Mouse (Mus musculus) intestine, embryonic 15.5 days (tissue): Measurements from ENCODE around the gene 1700056E22Rik. TPM values are rescaled to one million over a fixed set of nuclear protein-coding genes. Genes with fewer than 3 reads are reported as not detected.

Source experiments
- ATAC-seq: fragments of 200-750 bp; cut with Nextera tagmentation; 2 replicates; pipeline ENCODE4 v1.8.0; 2017; ENCODE audit warnings: moderate TSS enrichment, moderate library complexity
- H3K27ac ChIP-seq: fragments of 300-500 bp; sonication (generic); 2 replicates; pipeline ENCODE4 v1.5.1; 2015; ENCODE audit warnings: mild to moderate bottlenecking, inconsistent platforms
- H3K27me3 ChIP-seq: fragments of 300-500 bp; sonication (generic); replicated peaks from 2 replicates; pipeline ENCODE4 v1.6.1; 2015; ENCODE audit warnings: inconsistent platforms
- H3K36me3 ChIP-seq: fragments of 300-500 bp; sonication (generic); 2 replicates; pipeline ENCODE4 v1.6.1; 2015; ENCODE audit warnings: inconsistent platforms
- H3K4me1 ChIP-seq: fragments of 300-500 bp; sonication (generic); replicated peaks from 2 replicates; pipeline ENCODE4 v1.6.1; 2015; ENCODE audit warnings: inconsistent platforms
- H3K4me2 ChIP-seq: fragments of 300-500 bp; sonication (generic); replicated peaks from 2 replicates; pipeline ENCODE4 v1.6.1; 2015; ENCODE audit warnings: mild to moderate bottlenecking, inconsistent platforms
- H3K4me3 ChIP-seq: fragments of 300-500 bp; sonication (generic); replicated peaks from 2 replicates; pipeline ENCODE4 v1.5.1; 2015; ENCODE audit warnings: inconsistent platforms
- H3K9ac ChIP-seq: fragments of 300-500 bp; sonication (generic); 2 replicates; pipeline ENCODE4 v1.6.1; 2015; ENCODE audit warnings: inconsistent platforms
- H3K9me3 ChIP-seq: fragments of 300-500 bp; sonication (generic); 2 replicates; pipeline ENCODE4 v1.6.1; 2016; ENCODE audit warnings: inconsistent platforms
- WGBS: fragments of 180-500 bp; shearing (Covaris S2); methylation state at CpG from one replicate; pipeline ENCODE4 v1.1.7; 2015; 5-methylcytosine and 5-hydroxymethylcytosine counted together
- polyA plus RNA-seq: library from polyadenylated mRNA; unstranded; fragments of >200 nt; fragmentation: Nextera tagmentation; extraction: Ambion mirVana; gene quantifications from 2 replicates; pipeline ENCODE4 v1.2.1, GENCODE M21; 2015

1700056E22Rik gene
- polyA plus RNA-seq, 1 experiment from 2014 or later, result 1.7 TPM

DNA sequence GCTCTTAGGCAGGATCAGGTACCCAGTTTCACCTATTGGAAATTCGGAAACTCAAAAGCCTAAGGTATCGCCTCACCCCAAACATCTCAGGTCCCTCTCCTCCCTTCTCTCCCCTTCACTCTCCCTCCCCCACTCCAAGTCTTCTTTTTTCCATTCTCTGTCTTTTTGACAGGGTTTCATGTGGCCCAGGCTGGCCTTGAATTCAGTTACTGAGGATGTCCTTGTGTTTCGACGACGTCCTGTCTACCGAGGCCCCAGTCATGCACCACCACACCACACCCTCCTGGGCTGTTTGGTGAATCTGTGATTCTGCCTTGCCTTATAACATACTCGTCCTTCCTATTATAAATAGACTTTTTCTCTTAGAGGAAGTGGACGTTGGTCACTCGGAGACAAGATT is 13.7 kb upstream of the 1700056E22Rik start:
- Histone ChIP-seq H3K4me3 (no peak overlapping the region), H3K4me1 (peaks cover 5% of the 10 kb centered on the region; the same call in 1 of the 2 replicates), H3K9me3 (no peaks in the 10 kb centered on the region), H3K4me2 (no peak overlapping the region), H3K27ac (no peak overlapping the region), H3K27me3 (no peaks in the 10 kb centered on the region), H3K36me3 (no peaks in the 10 kb centered on the region), H3K9ac (no peak overlapping the region)
- whole genome bisulfite sequencing, result 84% methylated on average over 9 of the region's 9 CpGs
- ATAC-seq, result no peak

DNA sequence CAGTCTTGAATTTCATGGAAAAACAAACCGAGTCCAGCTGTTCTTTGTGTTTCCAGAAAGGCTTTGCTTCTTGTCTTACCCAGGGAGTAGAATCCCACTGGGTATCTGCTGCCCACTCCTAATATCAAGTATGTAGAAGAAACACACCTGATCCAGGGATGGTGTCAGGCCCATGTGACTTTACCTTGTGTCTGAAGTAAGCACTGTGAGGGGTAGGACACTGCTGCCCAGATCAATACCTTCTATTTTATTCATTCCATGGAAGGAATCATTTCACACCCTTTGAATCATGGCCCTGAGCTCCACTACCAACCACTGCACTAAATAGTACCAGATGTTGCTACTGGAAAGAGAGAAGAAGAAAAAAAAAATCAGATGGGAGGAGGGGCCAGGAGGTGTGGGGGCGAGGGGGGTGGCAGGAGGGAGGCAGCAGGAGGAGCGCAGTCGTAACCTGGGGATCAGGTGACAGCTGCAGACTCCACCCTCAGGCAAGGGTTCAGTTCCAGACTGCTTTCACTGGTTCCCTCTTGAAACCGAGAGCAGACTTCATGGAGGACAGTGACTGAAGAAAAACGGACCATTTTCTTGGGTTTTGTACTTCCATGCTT is 12.1 kb upstream of the 1700056E22Rik start:
- no peaks in the 10 kb centered on the region for H3K4me1 ChIP-seq
- no peak overlapping the region for H3K4me2 ChIP-seq
- no peak overlapping the region for H3K27ac ChIP-seq
- H3K27me3 ChIP-seq, result no peaks in the 10 kb centered on the region
- no peaks in the 10 kb centered on the region for H3K36me3 ChIP-seq
- ATAC-seq, result no peak
- no peak overlapping the region for H3K4me3 ChIP-seq
- H3K9ac ChIP-seq, result no peak overlapping the region
- 66% methylated on average over 6 of the region's 6 CpGs for WGBS
- no peaks in the 10 kb centered on the region for H3K9me3 ChIP-seq

DNA sequence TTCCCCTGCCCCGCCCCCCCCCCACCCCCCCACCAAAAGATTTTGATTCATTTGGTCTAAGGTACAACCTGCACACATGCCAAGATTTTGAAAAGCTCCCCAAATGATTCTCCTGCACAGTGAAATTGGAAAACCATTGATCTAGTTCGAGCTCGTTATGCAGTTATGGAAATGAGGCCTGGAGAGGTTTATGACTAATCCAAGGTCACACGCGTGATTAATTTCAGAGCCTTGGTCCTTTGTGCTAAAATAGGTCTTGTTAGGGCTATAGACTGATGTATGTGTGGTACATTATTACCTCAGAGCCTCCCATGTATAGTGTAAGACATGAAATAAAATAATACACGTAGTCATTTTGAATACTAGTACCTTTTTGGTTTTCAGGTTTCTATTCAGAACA is 9.3 kb upstream of the 1700056E22Rik start:
- H3K9ac ChIP-seq, result no peak overlapping the region
- H3K36me3 ChIP-seq, result no peaks in the 10 kb centered on the region
- H3K27me3 ChIP-seq, result no peaks in the 10 kb centered on the region
- no peaks in the 10 kb centered on the region for H3K9me3 ChIP-seq
- WGBS, result 82% methylated on average over 6 of the region's 6 CpGs
- ATAC-seq, result no peak
- no peaks in the 10 kb centered on the region for H3K4me1 ChIP-seq
- H3K4me3 ChIP-seq, result no peak overlapping the region
- H3K27ac ChIP-seq, result no peak overlapping the region
- H3K4me2 ChIP-seq, result no peak overlapping the region

DNA sequence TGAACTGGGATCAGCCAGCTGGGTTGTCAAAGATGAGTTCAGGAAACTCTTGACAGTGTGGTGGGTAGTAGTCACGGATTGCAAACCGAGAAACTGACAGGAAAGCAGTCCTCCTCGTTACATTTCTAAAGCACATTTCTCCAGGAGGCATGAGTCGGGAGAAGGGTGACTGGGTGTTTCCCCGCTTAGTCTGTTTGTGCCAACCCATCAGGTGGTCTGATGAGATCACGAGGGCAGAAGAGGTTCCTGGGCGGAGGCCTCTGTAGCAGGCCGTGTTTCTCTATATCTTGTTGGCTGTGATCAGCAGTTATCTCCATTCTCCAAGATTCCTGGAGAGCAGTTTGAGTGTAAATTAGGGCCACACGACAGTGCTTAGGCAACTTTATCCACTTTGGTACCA is 8.6 kb upstream of the 1700056E22Rik start:
- Histone ChIP-seq H3K9ac (no peak overlapping the region), H3K9me3 (no peaks in the 10 kb centered on the region), H3K27me3 (no peaks in the 10 kb centered on the region), H3K4me2 (no peak overlapping the region), H3K4me3 (no peak overlapping the region), H3K36me3 (no peaks in the 10 kb centered on the region), H3K4me1 (no peaks in the 10 kb centered on the region), H3K27ac (no peak overlapping the region)
- ATAC-seq, result no peak
- WGBS, result 75% methylated on average over 9 of the region's 9 CpGs

DNA sequence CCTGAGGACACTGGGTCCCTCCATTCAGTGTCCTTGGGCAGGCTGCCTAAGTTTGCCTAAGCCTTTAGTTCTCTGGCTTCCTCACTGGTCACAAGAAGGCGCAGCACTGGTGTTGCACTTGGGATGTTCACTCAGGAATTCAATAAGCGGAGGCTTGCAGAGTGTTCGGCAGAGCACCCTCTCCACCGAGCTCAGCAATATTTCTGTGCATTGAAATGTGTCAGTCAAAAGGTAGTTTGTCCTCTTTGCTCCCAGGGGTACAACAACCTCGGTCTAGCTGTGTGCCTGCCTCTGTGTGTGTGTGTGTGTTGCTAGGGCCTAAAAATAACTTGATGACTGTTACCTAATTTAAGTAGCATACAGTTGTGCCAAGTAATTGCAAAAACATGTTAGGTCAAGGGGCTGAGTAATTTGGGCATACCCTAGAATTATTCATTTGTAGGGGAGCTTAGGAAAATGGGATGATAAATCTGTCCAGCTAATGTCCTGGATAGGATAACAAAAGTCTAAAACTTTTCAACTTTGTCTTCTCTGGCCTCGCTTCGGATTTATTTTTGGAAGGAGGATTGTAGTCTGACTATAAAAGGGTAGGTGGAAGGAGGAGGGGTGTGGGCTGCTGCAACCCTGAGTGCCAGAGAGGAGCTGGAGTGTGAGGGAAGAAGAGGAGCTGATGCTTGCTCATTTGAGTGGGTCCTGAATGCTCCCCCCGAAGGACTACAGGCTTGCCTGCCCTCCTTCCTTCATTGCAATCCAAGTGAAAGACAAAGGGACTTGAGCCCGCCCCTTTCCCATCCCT is 7.9 kb upstream of the 1700056E22Rik start:
- no peaks in the 10 kb centered on the region for H3K27me3 ChIP-seq
- H3K36me3 ChIP-seq, result no peaks in the 10 kb centered on the region
- H3K9ac ChIP-seq, result no peak overlapping the region
- 63% methylated on average over 9 of the region's 9 CpGs for WGBS
- ATAC-seq, result peak; percentile 76
- H3K4me1 ChIP-seq, result 0 out of 2 replicates have a peak, but pooled peaks cover under 1% of the 10 kb centered on the region
- 0 out of 2 replicates have a peak overlapping the region, but pooled peaks have one; percentile 2 for H3K4me2 ChIP-seq
- H3K27ac ChIP-seq, result peak overlapping the region; percentile 8
- no peaks in the 10 kb centered on the region for H3K9me3 ChIP-seq
- no peak overlapping the region for H3K4me3 ChIP-seq

DNA sequence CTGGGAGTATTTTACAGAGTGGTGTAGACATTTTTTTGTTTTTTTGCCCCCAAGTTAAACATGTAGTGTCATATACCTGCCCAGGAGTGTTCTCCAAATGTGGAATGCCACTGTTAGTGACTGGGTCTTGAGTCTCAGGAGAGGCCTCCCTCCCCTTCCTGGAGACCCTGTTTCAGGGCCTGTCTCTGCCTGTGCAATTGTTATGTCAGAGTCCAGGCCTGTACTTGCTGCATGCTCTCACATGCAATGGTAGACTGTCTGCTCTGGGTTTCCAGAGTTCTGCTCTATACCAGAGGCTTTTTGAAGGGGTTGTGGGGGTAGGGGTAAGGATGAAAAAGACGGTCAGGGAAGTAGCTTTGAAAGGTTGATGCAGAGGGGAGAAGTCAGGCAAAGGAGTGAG is 6.8 kb upstream of the 1700056E22Rik start:
- WGBS, result 69% methylated on average over 1 of the region's 1 CpGs
- Histone ChIP-seq H3K27me3 (no peaks in the 10 kb centered on the region), H3K27ac (no peak overlapping the region), H3K36me3 (no peaks in the 10 kb centered on the region), H3K9ac (no peak overlapping the region), H3K9me3 (no peaks in the 10 kb centered on the region), H3K4me1 (peaks cover 4% of the 10 kb centered on the region; the same call in 1 of the 2 replicates), H3K4me2 (peak overlapping the region; percentile 14; the same call in 1 of the 2 replicates), H3K4me3 (no peak overlapping the region)
- no peak for ATAC-seq

DNA sequence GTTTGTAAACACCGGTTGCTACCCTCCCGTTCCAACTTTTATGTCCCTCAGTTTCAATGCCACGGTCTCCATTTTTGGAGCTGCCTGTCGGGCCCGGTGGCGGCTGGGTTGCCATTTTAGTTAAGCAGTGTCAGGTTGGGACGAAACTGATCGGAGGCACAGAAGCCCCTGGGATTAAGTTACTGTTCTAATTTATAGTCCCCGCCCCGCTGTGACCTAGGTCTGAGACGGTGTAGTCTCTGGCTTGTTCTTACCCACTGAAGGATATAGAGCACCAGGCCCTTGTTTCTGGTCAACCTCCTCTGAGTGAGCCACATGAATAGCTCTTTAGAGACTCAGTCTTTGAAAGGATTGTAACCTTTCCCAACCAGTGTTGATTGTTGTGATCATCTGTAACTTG is 6.1 kb upstream of the 1700056E22Rik start:
- ATAC-seq, result no peak
- Histone ChIP-seq H3K27me3 (no peaks in the 10 kb centered on the region), H3K4me1 (peaks cover 4% of the 10 kb centered on the region; the same call in 1 of the 2 replicates), H3K4me3 (no peak overlapping the region), H3K4me2 (no peak overlapping the region), H3K9ac (no peak overlapping the region), H3K36me3 (no peaks in the 10 kb centered on the region), H3K9me3 (no peaks in the 10 kb centered on the region), H3K27ac (no peak overlapping the region)
- 90% methylated on average over 11 of the region's 11 CpGs for WGBS

DNA sequence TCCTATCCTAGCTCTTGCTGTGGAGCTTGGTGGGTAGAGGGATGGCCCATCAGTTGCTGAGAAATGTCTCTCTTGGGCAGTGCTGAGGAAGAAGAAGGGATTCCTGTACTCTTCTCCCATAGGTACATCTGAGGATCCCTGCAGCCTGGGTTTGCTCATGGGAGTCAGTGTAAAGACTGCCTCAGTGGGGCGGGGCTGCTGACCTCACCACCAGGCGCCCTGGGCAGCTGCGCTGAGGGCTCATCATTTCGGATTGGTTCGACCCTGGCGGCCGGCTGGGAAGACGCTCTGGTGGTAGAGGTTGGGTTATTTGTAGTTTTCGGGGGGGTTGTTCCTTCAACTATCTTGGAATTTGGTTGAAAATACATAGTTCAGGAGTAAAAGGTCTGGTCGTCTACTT is 5.2 kb upstream of the 1700056E22Rik start:
- no peaks in the 10 kb centered on the region for H3K9me3 ChIP-seq
- peaks cover 4% of the 10 kb centered on the region; the same call in 1 of the 2 replicates for H3K4me1 ChIP-seq
- no peak overlapping the region for H3K4me3 ChIP-seq
- H3K9ac ChIP-seq, result no peak overlapping the region
- H3K27ac ChIP-seq, result no peak overlapping the region
- no peak for ATAC-seq
- no peaks in the 10 kb centered on the region for H3K36me3 ChIP-seq
- 93% methylated on average over 10 of the region's 10 CpGs for WGBS
- H3K27me3 ChIP-seq, result no peaks in the 10 kb centered on the region
- H3K4me2 ChIP-seq, result no peak overlapping the region; the same call in 1 of the 2 replicates

DNA sequence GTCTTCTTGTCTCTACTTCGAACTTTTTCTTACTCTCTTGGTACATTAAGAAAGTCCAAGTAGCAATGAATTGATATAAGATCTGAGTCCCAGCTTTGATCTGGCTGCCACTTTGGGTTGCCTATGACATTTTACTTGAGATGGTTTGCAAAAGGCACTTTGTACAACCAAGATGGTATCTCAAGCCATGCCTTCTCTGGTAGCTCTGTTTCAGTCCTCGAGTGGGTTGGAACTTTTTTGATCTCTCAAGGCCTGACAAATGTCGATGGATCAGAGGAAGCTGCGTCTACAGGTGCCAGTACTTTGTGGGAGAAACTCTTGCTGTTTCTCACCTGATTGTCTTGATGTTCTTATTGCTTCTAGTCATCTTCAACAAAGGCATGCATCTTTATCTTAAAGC is 3.7 kb upstream of the 1700056E22Rik start:
- peaks cover 10% of the 10 kb centered on the region; the same call in 1 of the 2 replicates for H3K4me1 ChIP-seq
- H3K4me2 ChIP-seq, result no peak overlapping the region
- H3K36me3 ChIP-seq, result no peaks in the 10 kb centered on the region
- no peak for ATAC-seq
- no peaks in the 10 kb centered on the region for H3K27me3 ChIP-seq
- 91% methylated on average over 4 of the region's 4 CpGs for WGBS
- no peak overlapping the region for H3K27ac ChIP-seq
- H3K9ac ChIP-seq, result no peak overlapping the region
- no peaks in the 10 kb centered on the region for H3K9me3 ChIP-seq
- H3K4me3 ChIP-seq, result no peak overlapping the region

DNA sequence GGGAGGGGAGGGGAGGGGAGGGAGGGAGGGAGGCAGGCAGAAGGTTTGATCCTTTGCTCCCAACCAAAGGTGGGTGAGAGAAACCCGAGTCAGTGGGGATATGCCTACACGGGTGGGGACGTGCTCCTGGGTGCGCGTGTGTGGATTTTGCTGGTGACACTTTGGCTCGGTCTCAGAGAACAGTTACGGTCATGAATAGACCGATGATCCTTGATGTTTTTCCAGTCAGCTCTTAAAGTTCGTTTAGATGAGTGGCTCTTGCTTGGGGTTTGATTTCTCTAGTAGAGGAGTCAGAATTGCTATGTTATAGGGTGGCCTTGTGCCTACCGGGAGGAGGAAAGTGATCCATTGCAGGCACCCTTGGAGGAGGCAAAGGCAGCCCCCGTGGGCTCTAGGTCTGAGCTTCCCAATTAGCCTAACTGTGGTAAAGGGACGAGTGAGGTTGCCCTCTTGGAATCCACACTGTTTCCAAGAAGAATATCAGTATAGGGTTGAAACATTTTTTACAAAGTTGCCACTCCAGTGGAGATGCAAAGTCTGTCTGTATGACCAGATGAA is 1.3 kb upstream of the 1700056E22Rik start:
- peak overlapping the region; percentile 69 for H3K4me3 ChIP-seq
- 11% methylated on average over 12 of the region's 12 CpGs for WGBS

DNA sequence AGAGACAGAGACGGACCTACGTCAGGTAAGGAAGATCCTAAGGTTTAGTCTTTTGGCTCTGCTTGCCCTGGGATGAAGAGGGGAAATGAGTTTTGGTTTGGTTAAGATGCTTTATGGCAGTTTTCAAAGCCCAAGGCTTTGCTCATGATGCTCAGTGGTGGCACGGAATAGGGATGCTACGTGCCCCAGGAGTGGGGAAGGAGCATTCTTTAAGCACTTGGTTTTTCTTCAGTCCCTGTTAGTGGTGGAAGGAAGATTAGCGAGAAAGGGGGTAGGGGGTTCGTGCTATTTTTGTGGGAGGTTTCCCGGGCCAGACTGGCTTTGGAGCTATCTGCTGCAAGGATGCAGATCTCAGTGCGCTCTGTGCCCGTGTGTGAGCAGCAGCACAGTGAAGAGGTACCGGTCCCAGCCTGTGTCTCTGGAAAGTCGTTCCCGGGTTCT is 660 bp upstream of the 1700056E22Rik start:
- ATAC-seq, result peak; percentile 2; the same call in 1 of the 2 replicates
- H3K4me3 ChIP-seq, result peak overlapping the region; percentile 69
- H3K4me2 ChIP-seq, result peak overlapping the region; percentile 69
- H3K9ac ChIP-seq, result peak overlapping the region; percentile 47
- peak overlapping the region; percentile 59 for H3K27ac ChIP-seq
- peaks cover 14% of the 10 kb centered on the region; the same call in 1 of the 2 replicates for H3K4me1 ChIP-seq
- H3K9me3 ChIP-seq, result no peaks in the 10 kb centered on the region
- H3K27me3 ChIP-seq, result no peaks in the 10 kb centered on the region
- under 1% methylated on average over 12 of the region's 12 CpGs for WGBS
- H3K36me3 ChIP-seq, result no peaks in the 10 kb centered on the region

More for the DNA sequence above, 1.3 kb upstream of the 1700056E22Rik start:
- no peak for ATAC-seq
- Histone ChIP-seq H3K4me2 (peak overlapping the region; percentile 69), H3K4me1 (peaks cover 14% of the 10 kb centered on the region; the same call in 1 of the 2 replicates), H3K9me3 (no peaks in the 10 kb centered on the region), H3K9ac (peak overlapping the region; percentile 29), H3K27me3 (no peaks in the 10 kb centered on the region), H3K27ac (0 out of 2 replicates have a peak overlapping the region, but pooled peaks have one; percentile 0), H3K36me3 (no peaks in the 10 kb centered on the region)

DNA sequence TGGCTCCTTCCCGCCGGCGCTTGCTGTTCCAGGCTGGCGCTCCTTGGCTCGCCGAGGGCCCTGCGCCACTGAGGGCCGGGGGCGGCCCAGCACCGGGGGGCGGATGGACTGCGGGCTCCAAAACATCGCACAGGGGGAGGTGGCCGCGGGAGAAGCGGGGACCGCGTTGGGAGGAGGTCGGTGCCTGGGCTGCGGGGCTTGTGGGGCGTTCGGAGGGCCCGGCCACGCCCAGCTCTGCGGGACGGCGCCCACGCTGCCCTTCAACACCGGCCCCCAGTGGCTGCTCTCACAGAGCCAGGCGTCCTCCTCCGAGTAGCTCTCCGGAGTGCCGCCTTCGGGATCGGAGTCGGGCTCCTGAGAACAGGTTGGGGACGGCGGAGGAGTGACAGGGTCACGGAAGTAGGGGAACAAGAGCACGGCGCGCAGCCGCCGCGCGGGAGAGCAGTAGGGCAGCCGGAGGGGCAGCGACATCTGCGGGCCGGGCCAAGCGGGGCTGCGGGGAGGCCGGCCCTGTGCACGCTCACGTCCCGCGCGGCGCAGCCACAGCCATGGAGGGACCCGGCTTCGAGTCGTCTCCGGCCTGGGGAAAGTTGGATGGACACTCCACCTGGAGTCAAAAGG is 601 bp downstream of the 1700056E22Rik start:
- Histone ChIP-seq H3K4me2 (peak overlapping the region; percentile 92), H3K9me3 (no peaks in the 10 kb centered on the region), H3K27ac (peak overlapping the region; percentile 97), H3K4me1 (peaks cover 14% of the 10 kb centered on the region; the same call in 1 of the 2 replicates), H3K9ac (peak overlapping the region; percentile 93), H3K27me3 (no peaks in the 10 kb centered on the region), H3K36me3 (no peaks in the 10 kb centered on the region), H3K4me3 (peak overlapping the region; percentile 69)
- WGBS, result under 1% methylated on average over 63 of the region's 63 CpGs
- peak; percentile 85 for ATAC-seq
